Mouse (Mus musculus) liver, embryonic 16.5 days (tissue): ENCODE measurements at regions not wholly inside any gene's neighbourhood (a gene's known extent, or its start where the extent isn't known, plus 50 kb on each side); places are given as distances from the start of the nearest gene placed in this dataset.

ENCODE experiments used
- ATAC-seq: fragments of 200-750 bp; cut with Nextera tagmentation; 2 replicates; pipeline ENCODE4 v1.8.0; 2017; ENCODE audit warnings: low read depth, mild to moderate bottlenecking, moderate number of reproducible peaks, moderate library complexity
- H3K27ac ChIP-seq: fragments of 300-500 bp; sonication (generic); 2 replicates; pipeline ENCODE4 v1.5.1; 2014; ENCODE audit warnings: mild to moderate bottlenecking, low read length
- H3K27me3 ChIP-seq: fragments of 300-500 bp; sonication (generic); 2 replicates; pipeline ENCODE4 v1.6.1; 2014; ENCODE audit warnings: low read depth, low read length, mixed read lengths; ENCODE audit not compliant: control insufficient read depth, insufficient read depth
- H3K36me3 ChIP-seq: fragments of 300-500 bp; sonication (generic); 2 replicates; pipeline ENCODE4 v1.6.1; 2014; ENCODE audit warnings: mild to moderate bottlenecking; ENCODE audit not compliant: control insufficient read depth, insufficient read depth
- H3K4me1 ChIP-seq: fragments of 300-500 bp; sonication (generic); 2 replicates; pipeline ENCODE4 v1.6.1; 2014; ENCODE audit warnings: low read depth, low read length, mixed read lengths; ENCODE audit not compliant: control insufficient read depth
- H3K4me2 ChIP-seq: fragments of 300-500 bp; sonication (generic); 2 replicates; pipeline ENCODE4 v1.6.1; 2014; ENCODE audit warnings: low read depth, low read length, mixed read lengths
- H3K4me3 ChIP-seq: fragments of 300-500 bp; sonication (generic); 2 replicates; pipeline ENCODE4 v1.5.1; 2014; ENCODE audit warnings: low read depth, mild to moderate bottlenecking, low read length
- H3K9ac ChIP-seq: fragments of 300-500 bp; sonication (generic); 2 replicates; pipeline ENCODE4 v1.6.1; 2014; ENCODE audit warnings: low read depth, low read length
- H3K9me3 ChIP-seq: fragments of 300-500 bp; sonication (generic); replicated peaks from 2 replicates; pipeline ENCODE4 v1.6.1; 2016; ENCODE audit warnings: low read length; ENCODE audit not compliant: control insufficient read depth
- WGBS: fragments of 180-500 bp; shearing (Covaris S2); extraction: QIAGEN DNeasy Blood & Tissue Kit; methylation state at CpG from one replicate; pipeline ENCODE4 v1.1.7; 2014; ENCODE audit not compliant: insufficient replicate concordance; 5-methylcytosine and 5-hydroxymethylcytosine counted together

- no peak for ATAC-seq
- H3K4me3 ChIP-seq: no peak overlapping the region
- no peaks in the 10 kb centered on the region for H3K36me3 ChIP-seq
- 48% methylated on average over 1 of the region's 1 CpGs for WGBS
- no peaks in the 10 kb centered on the region for H3K9me3 ChIP-seq
- H3K27ac ChIP-seq: no peak overlapping the region
- H3K4me1 ChIP-seq: no peaks in the 10 kb centered on the region
- H3K27me3 ChIP-seq: no peaks in the 10 kb centered on the region
- H3K9ac ChIP-seq: no peak overlapping the region
- no peak overlapping the region for H3K4me2 ChIP-seq
Observed at GRCm38 (mm10) chr5:101157416-101157815, 311.9 kb downstream of the Gpat3 start.

DNA sequence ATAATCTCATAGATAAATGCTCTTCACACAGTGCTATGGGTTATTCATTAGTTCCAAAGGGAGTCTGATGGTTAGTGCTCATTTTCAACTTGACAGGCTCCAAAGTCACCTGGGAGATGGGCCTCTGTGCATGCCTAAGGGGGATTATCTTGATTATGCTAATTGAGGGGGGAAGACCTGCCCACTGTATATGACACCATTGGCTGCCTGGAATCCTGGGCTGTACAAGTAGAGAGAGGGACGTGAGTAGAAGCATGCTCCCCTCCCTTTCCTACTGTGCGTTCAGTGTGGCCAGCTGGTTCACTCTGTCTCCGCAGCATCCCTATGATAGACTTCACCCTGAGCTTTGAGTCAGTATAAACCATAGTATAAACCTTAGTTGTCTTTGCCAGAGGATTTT lies 300.8 kb downstream of the Gpat3 start:
- Histone ChIP-seq H3K9me3 (no peaks in the 10 kb centered on the region), H3K4me1 (no peaks in the 10 kb centered on the region), H3K27me3 (no peaks in the 10 kb centered on the region), H3K4me2 (no peak overlapping the region), H3K27ac (no peak overlapping the region), H3K4me3 (no peak overlapping the region), H3K36me3 (no peaks in the 10 kb centered on the region), H3K9ac (no peak overlapping the region)
- WGBS: 56% methylated on average over 3 of the region's 3 CpGs
- ATAC-seq: no peak

DNA sequence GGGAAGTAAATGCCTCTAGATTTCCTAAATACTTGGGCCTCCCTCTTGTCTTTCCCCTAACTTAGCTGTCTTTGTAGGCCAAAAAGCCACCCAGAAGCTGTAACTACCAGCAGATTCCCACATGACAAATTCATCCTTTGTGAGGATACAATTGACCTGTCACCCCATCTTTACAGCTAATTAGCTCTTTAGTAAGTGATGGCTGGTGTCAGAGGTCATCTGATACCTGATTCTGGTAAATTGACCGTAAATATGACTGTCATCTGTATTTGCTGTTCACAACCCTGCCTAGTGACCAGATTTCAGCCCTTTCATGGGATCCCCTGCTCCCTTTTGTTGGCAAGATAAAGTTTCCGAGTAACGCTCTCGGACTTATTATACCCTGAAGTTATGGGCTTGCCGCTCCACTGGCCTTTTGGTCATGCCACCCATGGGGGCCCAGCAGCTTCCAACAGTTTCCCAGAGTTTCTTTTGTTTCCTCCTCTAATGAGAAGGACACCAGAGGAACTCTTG lies 279.5 kb downstream of the Gpat3 start:
- H3K36me3 ChIP-seq: no peaks in the 10 kb centered on the region
- no peak overlapping the region for H3K9ac ChIP-seq
- no peak overlapping the region for H3K27ac ChIP-seq
- WGBS: 70% methylated on average over 5 of the region's 5 CpGs
- H3K4me1 ChIP-seq: no peaks in the 10 kb centered on the region
- no peaks in the 10 kb centered on the region for H3K27me3 ChIP-seq
- H3K9me3 ChIP-seq: no peaks in the 10 kb centered on the region
- H3K4me3 ChIP-seq: no peak overlapping the region
- H3K4me2 ChIP-seq: no peak overlapping the region
- ATAC-seq: no peak

DNA sequence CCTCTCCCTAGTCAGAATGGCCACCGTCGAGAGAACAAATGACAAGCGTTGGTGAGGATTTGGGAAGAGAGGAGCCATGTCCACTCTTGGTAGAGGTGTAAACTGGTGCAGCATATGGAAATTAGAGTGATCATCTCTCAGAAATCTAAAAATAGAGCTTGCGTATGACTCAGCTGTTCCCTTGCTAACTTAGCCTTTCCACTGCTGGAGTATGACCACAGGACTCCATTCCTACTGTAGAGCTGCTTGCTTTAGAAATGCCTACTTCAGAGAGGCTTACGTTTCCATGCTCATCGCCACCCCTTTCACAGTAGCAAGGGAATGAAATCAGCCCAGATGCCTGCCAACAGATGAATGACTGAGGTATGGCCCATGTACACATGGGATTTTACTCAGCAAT lies 277.4 kb downstream of the Gpat3 start:
- WGBS: 73% methylated on average over 6 of the region's 6 CpGs
- Histone ChIP-seq H3K27ac (no peak overlapping the region), H3K4me3 (no peak overlapping the region), H3K36me3 (no peaks in the 10 kb centered on the region), H3K9ac (no peak overlapping the region), H3K9me3 (no peaks in the 10 kb centered on the region), H3K4me1 (no peaks in the 10 kb centered on the region), H3K27me3 (no peaks in the 10 kb centered on the region), H3K4me2 (no peak overlapping the region)
- ATAC-seq: no peak

DNA sequence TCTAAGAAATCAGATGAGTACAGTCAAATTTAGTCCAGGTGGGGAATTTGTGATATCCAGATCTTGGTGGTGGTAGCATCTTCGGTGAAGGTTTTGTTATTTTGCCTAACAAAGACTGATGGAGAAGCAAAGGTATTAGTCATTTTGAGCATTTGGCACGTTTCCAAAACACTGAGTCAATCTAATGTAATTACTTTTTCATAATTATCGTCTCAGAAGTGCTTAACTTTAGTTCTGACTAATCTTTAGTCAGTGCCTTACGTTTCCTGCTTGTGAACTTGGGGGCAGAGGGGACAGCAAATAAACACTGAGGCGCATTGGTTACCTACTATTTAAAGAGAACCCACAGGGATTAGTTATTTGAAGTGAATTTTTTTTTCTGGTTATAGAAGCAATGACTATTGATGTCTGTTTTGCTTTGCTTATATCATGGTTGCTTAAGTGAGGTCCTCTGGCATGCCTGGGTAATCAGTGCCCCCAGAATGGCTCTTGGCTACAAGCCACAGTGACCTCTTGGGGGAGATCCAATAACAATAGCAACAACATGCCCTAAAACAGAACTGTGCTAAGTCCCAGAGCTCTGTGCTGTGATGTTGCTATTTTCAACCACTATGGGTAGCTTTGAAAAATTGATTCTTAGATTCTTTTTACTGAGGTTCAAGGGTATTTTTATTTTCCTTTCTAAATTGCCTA lies 275.1 kb downstream of the Gpat3 start:
- WGBS: 44% methylated on average over 5 of the region's 5 CpGs
- Histone ChIP-seq H3K36me3 (no peaks in the 10 kb centered on the region), H3K27ac (no peak overlapping the region), H3K4me1 (no peaks in the 10 kb centered on the region), H3K4me3 (no peak overlapping the region), H3K9me3 (no peaks in the 10 kb centered on the region), H3K4me2 (no peak overlapping the region), H3K9ac (no peak overlapping the region), H3K27me3 (no peaks in the 10 kb centered on the region)
- no peak for ATAC-seq

- no peak overlapping the region for H3K4me2 ChIP-seq
- no peaks in the 10 kb centered on the region for H3K9me3 ChIP-seq
- no peaks in the 10 kb centered on the region for H3K36me3 ChIP-seq
- WGBS: 45% methylated on average over 7 of the region's 7 CpGs
- H3K9ac ChIP-seq: no peak overlapping the region
- no peaks in the 10 kb centered on the region for H3K27me3 ChIP-seq
- ATAC-seq: no peak
- no peak overlapping the region for H3K27ac ChIP-seq
- H3K4me1 ChIP-seq: no peaks in the 10 kb centered on the region
- no peak overlapping the region for H3K4me3 ChIP-seq
Observed at GRCm38 (mm10) chr5:101112151-101112769, 266.7 kb downstream of the Gpat3 start.

GRCm38 (mm10) chr5:101111619-101112018 lies 266.1 kb downstream of the Gpat3 start:
- no peak overlapping the region for H3K4me2 ChIP-seq
- no peaks in the 10 kb centered on the region for H3K27me3 ChIP-seq
- H3K9me3 ChIP-seq: no peaks in the 10 kb centered on the region
- no peak overlapping the region for H3K9ac ChIP-seq
- H3K4me1 ChIP-seq: no peaks in the 10 kb centered on the region
- no peak overlapping the region for H3K4me3 ChIP-seq
- H3K36me3 ChIP-seq: no peaks in the 10 kb centered on the region
- H3K27ac ChIP-seq: no peak overlapping the region
- ATAC-seq: no peak
- 51% methylated on average over 4 of the region's 4 CpGs for WGBS

GRCm38 (mm10) chr5:101100975-101101699 lies 255.6 kb downstream of the Gpat3 start:
- Histone ChIP-seq H3K9me3 (no peaks in the 10 kb centered on the region), H3K27ac (no peak overlapping the region), H3K36me3 (no peaks in the 10 kb centered on the region), H3K9ac (no peak overlapping the region), H3K4me2 (no peak overlapping the region), H3K4me1 (no peaks in the 10 kb centered on the region), H3K4me3 (no peak overlapping the region), H3K27me3 (no peaks in the 10 kb centered on the region)
- WGBS: 36% methylated on average over 11 of the region's 11 CpGs
- no peak for ATAC-seq

GRCm38 (mm10) chr5:101091027-101091598 lies 245.6 kb downstream of the Gpat3 start:
- Histone ChIP-seq H3K4me2 (no peak overlapping the region), H3K27me3 (no peaks in the 10 kb centered on the region), H3K4me3 (no peak overlapping the region), H3K36me3 (no peaks in the 10 kb centered on the region), H3K9me3 (no peaks in the 10 kb centered on the region), H3K9ac (no peak overlapping the region), H3K4me1 (no peaks in the 10 kb centered on the region), H3K27ac (no peak overlapping the region)
- no peak for ATAC-seq
- WGBS: 66% methylated on average over 21 of the region's 21 CpGs
